Mouse (Mus musculus): ENCODE measurements at regions not wholly inside any gene's neighbourhood (a gene's known extent, or its start where the extent isn't known, plus 50 kb on each side); places are given as distances from the start of the nearest gene placed in this dataset.
A peak's percentile ranks its signal among the peaks of the same experiment; 100 is the strongest.

- no peak overlapping the region for H3K4me3 ChIP-seq
- no peaks in the 10 kb centered on the region for H3K79me2 ChIP-seq (ENCODE audit: control insufficient read depth, insufficient read depth)
- no peaks in the 10 kb centered on the region for H3K27me3 ChIP-seq (ENCODE audit: control insufficient read depth, insufficient read depth, insufficient read length)
- H3K4me2 ChIP-seq (ENCODE audit: low read depth) = no peak overlapping the region
- no peak overlapping the region for H3ac ChIP-seq (ENCODE audit: control insufficient read depth, insufficient read length)
- TF ChIP-seq POLR2AphosphoS2 (IDR thresholded peaks at IDR 0.05; ENCODE audit: insufficient read length, low read depth) (no peak), USF1 (IDR thresholded peaks at IDR 0.05; ENCODE audit: low read depth) (no peak), POLR2A (IDR thresholded peaks at IDR 0.05; ENCODE audit: insufficient read length, low read depth) (no peak), SRF (IDR thresholded peaks at IDR 0.05; ENCODE audit: control insufficient read depth, insufficient read length, low read depth) (no peak), TCF3 (IDR thresholded peaks at IDR 0.05; ENCODE audit: insufficient read length, low read depth) (no peak), E2F4 (IDR thresholded peaks at IDR 0.05; ENCODE audit: insufficient read depth) (no peak), CEBPB (IDR thresholded peaks at IDR 0.05; ENCODE audit: insufficient read depth, poor library complexity, severe bottlenecking) (no peak), MYOD1 (IDR thresholded peaks at IDR 0.05; ENCODE audit: control insufficient read depth in 1 of 3, insufficient read length in 2 of 3, low read depth in 2 of 3) (no peak), MYOG (IDR thresholded peaks at IDR 0.05; ENCODE audit: control insufficient read depth in 1 of 3, insufficient read depth in 1 of 3, insufficient read length in 2 of 3, low read depth in 2 of 3) (no peak), REST (IDR thresholded peaks at IDR 0.05; ENCODE audit: insufficient read depth, insufficient read length) (no peak), TCF12 (IDR thresholded peaks at IDR 0.05; ENCODE audit: insufficient read depth, poor library complexity, severe bottlenecking) (no peak), MAX (IDR thresholded peaks at IDR 0.05; ENCODE audit: low read depth) (no peak)
- no peaks in the 10 kb centered on the region for H3K36me3 ChIP-seq (ENCODE audit: control insufficient read depth, insufficient read depth)
These were observed 926.3 kb downstream of the 4930447A16Rik start for GRCm38 (mm10) chr15:38351701-38352100.

GRCm38 (mm10) chr15:38353371-38353770 is 928.0 kb downstream of the 4930447A16Rik start:
- TF ChIP-seq SRF (IDR thresholded peaks at IDR 0.05; ENCODE audit: control insufficient read depth, insufficient read length, low read depth) (no peak), POLR2A (IDR thresholded peaks at IDR 0.05; ENCODE audit: insufficient read length, low read depth) (no peak), TCF12 (IDR thresholded peaks at IDR 0.05; ENCODE audit: insufficient read depth, poor library complexity, severe bottlenecking) (no peak), MYOG (IDR thresholded peaks at IDR 0.05; ENCODE audit: control insufficient read depth in 1 of 3, insufficient read depth in 1 of 3, insufficient read length in 2 of 3, low read depth in 2 of 3) (no peak), E2F4 (IDR thresholded peaks at IDR 0.05; ENCODE audit: insufficient read depth) (no peak), TCF3 (IDR thresholded peaks at IDR 0.05; ENCODE audit: insufficient read length, low read depth) (no peak)
- H3K4me2 ChIP-seq (ENCODE audit: low read depth) = no peak overlapping the region
- no peak overlapping the region for H3ac ChIP-seq (ENCODE audit: control insufficient read depth, insufficient read length)
- no peaks in the 10 kb centered on the region for H3K36me3 ChIP-seq (ENCODE audit: control insufficient read depth, insufficient read depth)
- no peaks in the 10 kb centered on the region for H3K79me2 ChIP-seq (ENCODE audit: control insufficient read depth, insufficient read depth)
- no peak overlapping the region for H3K4me3 ChIP-seq
- no peaks in the 10 kb centered on the region for H3K27me3 ChIP-seq (ENCODE audit: control insufficient read depth, insufficient read depth, insufficient read length)

- no peaks in the 10 kb centered on the region for H3K36me3 ChIP-seq (ENCODE audit: control insufficient read depth, insufficient read depth)
- H3K27me3 ChIP-seq (ENCODE audit: control insufficient read depth, insufficient read depth, insufficient read length) = no peaks in the 10 kb centered on the region
- H3ac ChIP-seq (ENCODE audit: control insufficient read depth, insufficient read length) = no peak overlapping the region
- TF ChIP-seq POLR2A (IDR thresholded peaks at IDR 0.05; ENCODE audit: insufficient read length, low read depth) (no peak), SRF (IDR thresholded peaks at IDR 0.05; ENCODE audit: control insufficient read depth, insufficient read length, low read depth) (no peak), E2F4 (IDR thresholded peaks at IDR 0.05; ENCODE audit: insufficient read depth) (no peak), TCF3 (IDR thresholded peaks at IDR 0.05; ENCODE audit: insufficient read length, low read depth) (no peak), REST (IDR thresholded peaks at IDR 0.05; ENCODE audit: insufficient read depth, insufficient read length) (no peak), CEBPB (IDR thresholded peaks at IDR 0.05; ENCODE audit: insufficient read depth, poor library complexity, severe bottlenecking) (no peak), MAX (IDR thresholded peaks at IDR 0.05; ENCODE audit: low read depth) (no peak), POLR2AphosphoS2 (IDR thresholded peaks at IDR 0.05; ENCODE audit: insufficient read length, low read depth) (no peak)
- H3K79me2 ChIP-seq (ENCODE audit: control insufficient read depth, insufficient read depth) = no peaks in the 10 kb centered on the region
- H3K4me3 ChIP-seq = no peak overlapping the region
- no peak overlapping the region for H3K4me2 ChIP-seq (ENCODE audit: low read depth)
These were observed 933.7 kb downstream of the 4930447A16Rik start for GRCm38 (mm10) chr15:38359053-38359452.

GRCm38 (mm10) chr15:38363522-38363921 is 938.2 kb downstream of the 4930447A16Rik start:
- no peaks in the 10 kb centered on the region for H3K79me2 ChIP-seq (ENCODE audit: control insufficient read depth, insufficient read depth)
- TF ChIP-seq MYOG (IDR thresholded peaks at IDR 0.05; ENCODE audit: control insufficient read depth in 1 of 3, insufficient read depth in 1 of 3, insufficient read length in 2 of 3, low read depth in 2 of 3) (no peak), TCF3 (IDR thresholded peaks at IDR 0.05; ENCODE audit: insufficient read length, low read depth) (peak; percentile 3), SRF (IDR thresholded peaks at IDR 0.05; ENCODE audit: control insufficient read depth, insufficient read length, low read depth) (no peak), POLR2AphosphoS2 (IDR thresholded peaks at IDR 0.05; ENCODE audit: insufficient read length, low read depth) (no peak), USF1 (IDR thresholded peaks at IDR 0.05; ENCODE audit: low read depth) (no peak), MAX (IDR thresholded peaks at IDR 0.05; ENCODE audit: low read depth) (no peak), MYOD1 (IDR thresholded peaks at IDR 0.05; ENCODE audit: control insufficient read depth in 1 of 3, insufficient read length in 2 of 3, low read depth in 2 of 3) (peak in 1 of 3 experiments; percentile 53)
- H3K36me3 ChIP-seq (ENCODE audit: control insufficient read depth, insufficient read depth) = no peaks in the 10 kb centered on the region

DNA sequence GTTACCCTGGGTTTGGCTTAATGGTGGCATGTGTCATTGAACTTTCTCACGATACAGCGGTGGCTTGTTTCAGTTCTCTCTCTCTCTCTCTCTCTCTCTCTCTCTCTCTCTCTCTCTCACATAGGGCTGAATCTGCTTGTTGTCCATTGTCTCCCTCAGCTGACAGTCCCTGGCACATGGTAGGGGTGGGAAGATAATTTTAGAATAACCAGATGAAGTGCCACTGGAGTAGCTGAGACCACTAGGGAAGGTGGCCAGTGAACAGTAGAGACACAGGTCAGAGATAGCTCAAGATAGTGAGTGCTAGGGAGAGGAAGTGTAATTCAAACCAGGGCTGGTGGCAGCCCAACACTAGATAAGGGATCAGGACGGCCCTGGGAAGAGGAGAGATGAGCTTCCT is 938.7 kb downstream of the 4930447A16Rik start:
- TF ChIP-seq MAX (IDR thresholded peaks at IDR 0.05; ENCODE audit: low read depth) = no peak
- TF ChIP-seq REST (IDR thresholded peaks at IDR 0.05; ENCODE audit: insufficient read depth, insufficient read length) = no peak
- no peak for TF ChIP-seq POLR2A (IDR thresholded peaks at IDR 0.05; ENCODE audit: insufficient read length, low read depth)
- TF ChIP-seq E2F4 (IDR thresholded peaks at IDR 0.05; ENCODE audit: insufficient read depth) = no peak
- no peak for TF ChIP-seq MYOD1 (IDR thresholded peaks at IDR 0.05; ENCODE audit: control insufficient read depth in 1 of 3, insufficient read length in 2 of 3, low read depth in 2 of 3)
- TF ChIP-seq POLR2AphosphoS2 (IDR thresholded peaks at IDR 0.05; ENCODE audit: insufficient read length, low read depth) = no peak
- TF ChIP-seq TCF12 (IDR thresholded peaks at IDR 0.05; ENCODE audit: insufficient read depth, poor library complexity, severe bottlenecking) = no peak
- no peak for TF ChIP-seq TCF3 (IDR thresholded peaks at IDR 0.05; ENCODE audit: insufficient read length, low read depth)
- TF ChIP-seq MYOG (IDR thresholded peaks at IDR 0.05; ENCODE audit: control insufficient read depth in 1 of 3, insufficient read depth in 1 of 3, insufficient read length in 2 of 3, low read depth in 2 of 3) = no peak
- no peak for TF ChIP-seq SRF (IDR thresholded peaks at IDR 0.05; ENCODE audit: control insufficient read depth, insufficient read length, low read depth)
- TF ChIP-seq USF1 (IDR thresholded peaks at IDR 0.05; ENCODE audit: low read depth) = no peak
- TF ChIP-seq CEBPB (IDR thresholded peaks at IDR 0.05; ENCODE audit: insufficient read depth, poor library complexity, severe bottlenecking) = no peak
- no peaks in the 10 kb centered on the region for H3K27me3 ChIP-seq (ENCODE audit: control insufficient read depth, insufficient read depth, insufficient read length)
- no peak overlapping the region for H3ac ChIP-seq (ENCODE audit: control insufficient read depth, insufficient read length)
- H3K4me2 ChIP-seq (ENCODE audit: low read depth) = no peak overlapping the region
- no peaks in the 10 kb centered on the region for H3K36me3 ChIP-seq (ENCODE audit: control insufficient read depth, insufficient read depth)
- H3K79me2 ChIP-seq (ENCODE audit: control insufficient read depth, insufficient read depth) = no peaks in the 10 kb centered on the region
- no peak overlapping the region for H3K4me3 ChIP-seq

More at GRCm38 (mm10) chr15:38363522-38363921, 938.2 kb downstream of the 4930447A16Rik start:
- no peak overlapping the region for H3K4me3 ChIP-seq
- H3K4me2 ChIP-seq (ENCODE audit: low read depth) = no peak overlapping the region
- H3K27me3 ChIP-seq (ENCODE audit: control insufficient read depth, insufficient read depth, insufficient read length) = no peaks in the 10 kb centered on the region
- H3ac ChIP-seq (ENCODE audit: control insufficient read depth, insufficient read length) = no peak overlapping the region
